Comparison of ENCODE assay signal across 10 mouse cellular contexts in the genomic region with DNA sequence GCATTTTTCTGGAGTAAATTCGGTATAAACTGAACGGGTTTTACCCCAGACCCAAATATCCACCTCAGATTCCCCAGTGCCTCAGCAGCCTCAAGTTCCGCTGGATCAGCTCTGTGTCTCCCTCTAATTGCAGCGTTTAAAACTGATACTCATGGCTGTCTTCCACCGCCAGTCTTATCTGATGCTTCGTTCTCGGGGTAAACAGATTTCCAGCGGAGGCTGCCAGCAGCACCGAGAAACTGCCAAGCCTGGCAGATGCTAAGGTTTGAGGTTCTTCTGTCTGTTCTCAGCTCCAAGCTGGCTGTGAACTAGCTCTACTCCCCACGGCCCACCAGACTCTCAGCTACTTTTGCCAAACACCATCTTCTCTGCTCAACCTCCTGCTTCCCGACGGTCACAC.
DNase-seq lines count a peak whose midpoint lies in the region; ATAC-seq lines count a peak whose summit lies in the region.
"Had no signal": no experiment of that assay in that cellular context is flagged by ENCODE, and none has a peak within 500 bp of the region (broad histone marks: within the 10 kb centered on the region; RNA-seq: fewer than 3 reads in every experiment).

No protein-coding gene starts in this region.

- H3K4me2 ChIP-seq in intestine, embryonic 14.5 days (ENCODE audit: low read length) = no peak overlapping the region
- no peak overlapping the region for H3K4me2 ChIP-seq in intestine, embryonic 16.5 days (ENCODE audit: low read depth, low read length)
- H3K4me2 ChIP-seq: limb, embryonic 12.5 days had no signal

- no peak overlapping the region for H3K9ac ChIP-seq in intestine, embryonic 14.5 days (ENCODE audit: low read length)
- H3K9ac ChIP-seq in intestine, embryonic 16.5 days (ENCODE audit: low read depth, low read length) = no peak overlapping the region
- H3K9ac ChIP-seq: limb, embryonic 12.5 days had no signal

- H3K27ac ChIP-seq in intestine, embryonic 14.5 days (ENCODE audit: low read depth) = no peak overlapping the region
- no peak overlapping the region for H3K27ac ChIP-seq in intestine, embryonic 16.5 days (ENCODE audit: low read length)
- H3K27ac ChIP-seq: limb, embryonic 12.5 days had no signal

- 0 out of 2 replicates have a peak, but pooled peaks cover 4% of the 10 kb centered on the region for H3K9me3 ChIP-seq in intestine, embryonic 14.5 days (ENCODE audit: control insufficient read depth, low read length)
- H3K9me3 ChIP-seq in intestine, embryonic 16.5 days (ENCODE audit: control insufficient read depth, low read length) = no peaks in the 10 kb centered on the region
- H3K9me3 ChIP-seq: limb, embryonic 12.5 days had no signal

- DNase-seq in intestine, embryonic 14.5 days (ENCODE audit: low spot score) = peak; percentile 52
- peak; percentile 33 to 41 for DNase-seq in cerebellum, adult 18-20 months
- DNase-seq in gastrocnemius, postnatal 14 days = peak; percentile 73
- peak; percentile 86 to 94 for DNase-seq in layer of hippocampus, postnatal 14 days (ENCODE audit: low spot score in 2 of 2)
- peak; percentile 66 for DNase-seq in ovary, postnatal 36 days (ENCODE audit: low spot score)
- DNase-seq in thymus, adult 18-20 months = no peak
- no peak for DNase-seq in kidney, adult 11 months

- H3K27me3 ChIP-seq in intestine, embryonic 14.5 days (replicated peaks; ENCODE audit: control insufficient read depth, insufficient read depth, low read length) = no peaks in the 10 kb centered on the region
- no peaks in the 10 kb centered on the region for H3K27me3 ChIP-seq in intestine, embryonic 16.5 days (replicated peaks; ENCODE audit: control insufficient read depth, insufficient read depth, low read length)
- H3K27me3 ChIP-seq: limb, embryonic 12.5 days; Patski had no signal

- ATAC-seq in intestine, embryonic 14.5 days (replicated peaks; ENCODE audit: low FRiP score, low TSS enrichment, low read depth) = no peak
- no peak for ATAC-seq in intestine, embryonic 16.5 days
- ATAC-seq: Patski had no signal

- no peak overlapping the region for H3K4me3 ChIP-seq in intestine, embryonic 14.5 days (ENCODE audit: low read depth, low read length)
- no peak overlapping the region for H3K4me3 ChIP-seq in intestine, embryonic 16.5 days (ENCODE audit: low read length)
- H3K4me3 ChIP-seq: limb, embryonic 12.5 days had no signal

- H3K36me3 ChIP-seq in intestine, embryonic 14.5 days (ENCODE audit: control insufficient read depth, insufficient read depth, low read length) = no peaks in the 10 kb centered on the region
- H3K36me3 ChIP-seq in intestine, embryonic 16.5 days (ENCODE audit: control insufficient read depth, insufficient read depth, low read length) = no peaks in the 10 kb centered on the region
- H3K36me3 ChIP-seq: limb, embryonic 12.5 days had no signal

- intact Hi-C loops in gastrocnemius, postnatal 14 days (cut with DNase I; ENCODE audit: low total_unique reads) = no loop called here

- no peaks in the 10 kb centered on the region for H3K4me1 ChIP-seq in intestine, embryonic 14.5 days (replicated peaks; ENCODE audit: control insufficient read depth, insufficient read depth, low read length)
- no peaks in the 10 kb centered on the region for H3K4me1 ChIP-seq in intestine, embryonic 16.5 days (ENCODE audit: control insufficient read depth, insufficient read depth, low read length)
- H3K4me1 ChIP-seq: limb, embryonic 12.5 days had no signal

- WGBS in intestine, embryonic 14.5 days = 47% methylated on average over 12 of the region's 12 CpGs
- WGBS in intestine, embryonic 16.5 days = 48% methylated on average over 12 of the region's 12 CpGs

Comparison
In these comparisons a context has a peak if more than half of its experiments do, and no peak if none do; other contexts are left out.
1. DNase-seq: peak in intestine, embryonic 14.5 days (single experiment), cerebellum, adult 18-20 months (2 of 2), gastrocnemius, postnatal 14 days (single experiment), layer of hippocampus, postnatal 14 days (2 of 2) and ovary, postnatal 36 days (single experiment); none in thymus, adult 18-20 months (0 of 2) and kidney, adult 11 months (single experiment).